Mouse (Mus musculus): ENCODE measurements around the gene Camk2d. TPM values are rescaled to one million over a fixed set of nuclear protein-coding genes. Genes with fewer than 3 reads are reported as not detected.

Gene Camk2d
- total RNA-seq, 4 experiments from 2014 or later = 49.9 to 62.3 (median 62.0) TPM

DNA sequence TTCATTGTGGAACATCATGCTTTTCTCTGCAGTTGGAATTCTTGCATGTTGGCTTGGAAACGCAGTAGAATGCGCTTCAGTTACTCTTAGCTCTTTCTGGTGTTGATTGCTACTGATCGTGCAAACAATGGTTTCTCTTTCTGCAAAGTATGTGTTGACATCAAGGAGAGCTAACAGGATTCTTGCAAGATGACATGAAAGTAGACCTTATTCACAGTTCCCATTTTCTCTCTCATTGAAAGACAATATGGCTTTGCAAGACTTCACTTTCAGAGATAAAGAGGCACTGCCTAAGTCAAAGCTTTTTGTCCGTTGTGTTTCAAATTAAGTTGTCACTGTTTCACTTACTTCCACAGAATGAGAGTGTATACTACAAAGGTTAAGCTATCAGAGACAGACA lies 210.0 kb downstream of the Camk2d start:
- no peak for DNase-seq (ENCODE audit: low spot score in 2 of 2)

DNA sequence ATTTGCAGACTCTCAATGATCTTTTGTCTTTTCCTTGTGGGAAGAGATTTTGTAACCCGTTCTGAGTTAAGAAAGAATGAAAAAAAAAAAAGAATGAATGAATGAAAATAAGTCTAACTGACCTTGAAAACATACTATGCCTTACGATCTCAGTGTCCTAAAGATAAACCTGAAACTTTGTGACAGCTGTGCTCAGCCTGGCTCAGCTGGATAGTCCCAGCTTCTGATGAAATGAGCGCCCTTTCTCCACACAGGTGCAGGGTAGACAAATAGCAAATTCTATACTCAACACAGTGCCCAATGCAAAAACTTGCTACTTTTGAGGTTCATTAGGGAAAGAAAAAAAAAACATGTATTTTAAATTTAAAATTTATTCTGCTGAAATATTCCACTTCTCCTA lies 213.8 kb downstream of the Camk2d start:
- no peak for DNase-seq (ENCODE audit: low spot score in 2 of 2)

DNA sequence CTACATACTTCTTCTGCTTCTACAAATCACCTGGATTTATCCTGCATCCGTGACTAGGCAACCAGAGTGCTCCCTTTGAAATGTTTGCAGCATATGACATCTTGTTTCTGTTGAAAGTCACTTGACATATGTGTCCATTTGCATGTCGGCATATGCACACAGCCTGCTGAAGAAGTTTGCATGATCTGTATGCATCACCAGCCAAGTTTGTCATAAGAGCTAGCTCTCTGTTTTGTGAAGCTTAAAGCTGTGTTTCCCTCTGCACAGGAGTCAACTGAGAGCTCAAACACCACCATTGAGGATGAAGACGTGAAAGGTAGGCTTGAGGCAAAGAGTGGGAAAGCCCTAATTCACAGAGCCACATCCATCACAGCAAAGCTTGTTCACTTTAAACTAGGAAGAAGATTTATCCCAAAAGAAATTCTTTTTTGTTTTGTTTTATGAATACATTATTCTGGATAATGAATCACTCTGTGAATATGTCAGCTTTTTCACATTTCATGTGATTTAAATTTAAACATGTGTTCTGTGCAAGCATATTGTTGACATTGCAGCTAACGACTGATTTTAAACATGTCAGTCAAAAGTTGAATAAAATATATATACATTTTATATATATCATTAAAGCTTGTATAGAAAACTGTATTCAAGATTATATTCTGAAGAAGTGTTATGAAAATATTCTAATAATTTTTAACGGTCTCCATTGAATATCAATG lies 214.4 kb downstream of the Camk2d start:
- no peak for DNase-seq (ENCODE audit: low spot score in 2 of 2)

DNA sequence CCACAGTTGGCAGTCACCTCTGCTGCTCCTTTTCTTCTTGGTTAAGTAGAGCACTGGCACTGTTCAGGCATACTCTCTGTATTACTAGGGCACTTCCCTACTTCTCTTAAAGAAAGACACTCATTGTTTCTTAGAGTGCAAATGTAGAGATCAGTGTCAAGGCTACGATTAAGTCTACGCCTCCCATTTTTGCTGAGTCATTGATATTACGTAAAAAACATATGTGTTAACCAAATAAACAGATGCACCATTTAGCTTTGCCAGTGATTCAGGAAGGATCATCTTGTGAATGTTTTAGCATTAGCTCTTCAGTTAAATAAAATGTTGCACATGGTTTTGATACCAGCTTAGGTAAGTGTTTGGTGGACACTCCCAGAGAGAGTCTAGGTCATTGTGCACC lies 215.5 kb downstream of the Camk2d start:
- no peak for DNase-seq (ENCODE audit: low spot score in 2 of 2)

GRCm38 (mm10) chr3:126822374-126822773 lies 226.3 kb downstream of the Camk2d start:
- no peak for DNase-seq (ENCODE audit: low spot score in 2 of 2)

- no peak for DNase-seq (ENCODE audit: low spot score in 2 of 2)
Observed at GRCm38 (mm10) chr3:126824930-126825329, 228.8 kb downstream of the Camk2d start.

GRCm38 (mm10) chr3:126826172-126826571 lies 230.1 kb downstream of the Camk2d start:
- DNase-seq (ENCODE audit: low spot score in 2 of 2) = no peak

- no peak for DNase-seq (ENCODE audit: low spot score in 2 of 2)
Observed at GRCm38 (mm10) chr3:126827900-126828299, 231.8 kb downstream of the Camk2d start.

GRCm38 (mm10) chr3:126829817-126830216 lies 233.7 kb downstream of the Camk2d start:
- DNase-seq (ENCODE audit: low spot score in 2 of 2) = no peak

DNA sequence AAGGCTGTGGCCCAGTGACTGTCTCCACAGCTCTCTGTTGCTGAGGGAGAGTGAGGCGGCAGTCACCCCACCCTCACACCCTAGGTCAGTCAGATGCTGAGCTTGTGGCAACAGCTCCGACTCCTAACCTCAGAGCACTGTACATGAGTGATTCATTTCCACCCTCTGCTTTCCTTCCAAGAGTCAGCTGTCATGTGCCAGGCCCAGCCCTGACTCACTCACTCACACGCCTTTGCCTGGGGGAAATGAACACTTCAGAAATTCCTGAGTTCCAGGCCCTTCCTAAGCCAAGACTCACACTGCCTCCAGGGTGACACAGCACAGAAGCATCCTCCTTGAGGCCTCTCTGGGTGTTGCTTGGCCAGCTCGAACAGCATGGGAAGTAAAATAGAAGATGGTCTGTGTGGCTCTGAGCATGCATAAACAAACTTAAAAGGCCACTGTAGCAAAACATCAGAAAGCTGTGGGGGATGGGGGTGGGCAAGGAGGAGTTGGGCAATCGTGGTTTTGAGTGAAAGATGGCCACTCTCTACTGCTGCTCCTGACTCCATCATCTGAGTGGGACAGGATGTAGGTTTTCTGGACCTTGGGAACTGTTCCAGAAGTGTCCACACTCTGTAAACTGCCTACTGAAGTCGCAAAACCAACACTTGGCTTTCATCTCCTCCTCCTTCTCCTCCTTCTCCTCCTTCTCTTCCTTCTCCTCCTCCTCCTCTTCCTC lies 235.5 kb downstream of the Camk2d start:
- DNase-seq (ENCODE audit: low spot score in 2 of 2) = peak; percentile 37 to 62

- DNase-seq (ENCODE audit: low spot score in 2 of 2) = no peak
Observed at GRCm38 (mm10) chr3:126834641-126835167, 238.6 kb downstream of the Camk2d start.

- no peak for DNase-seq (ENCODE audit: low spot score in 2 of 2)
Observed at GRCm38 (mm10) chr3:126842780-126843179, 246.7 kb downstream of the Camk2d start.

DNA sequence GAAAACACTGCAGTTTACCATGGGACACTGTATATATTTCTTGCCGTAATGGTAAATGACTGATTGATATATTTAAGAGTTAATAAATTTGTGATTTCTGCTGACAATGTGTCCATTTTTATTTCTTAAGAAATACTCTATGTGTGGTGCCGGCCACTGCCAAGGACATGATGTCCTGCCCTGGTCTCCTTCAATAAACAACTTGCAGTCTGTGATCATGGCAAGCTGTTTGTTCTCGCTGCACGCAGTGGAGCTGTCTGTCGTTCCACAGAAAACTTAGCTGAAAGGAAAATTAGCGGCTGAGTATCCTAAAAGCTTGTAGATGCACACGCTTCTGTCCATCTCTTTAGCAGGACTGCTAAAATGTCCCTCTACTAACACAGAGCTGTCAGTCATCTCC lies 248.7 kb downstream of the Camk2d start:
- no peak for DNase-seq (ENCODE audit: low spot score in 2 of 2)

DNA sequence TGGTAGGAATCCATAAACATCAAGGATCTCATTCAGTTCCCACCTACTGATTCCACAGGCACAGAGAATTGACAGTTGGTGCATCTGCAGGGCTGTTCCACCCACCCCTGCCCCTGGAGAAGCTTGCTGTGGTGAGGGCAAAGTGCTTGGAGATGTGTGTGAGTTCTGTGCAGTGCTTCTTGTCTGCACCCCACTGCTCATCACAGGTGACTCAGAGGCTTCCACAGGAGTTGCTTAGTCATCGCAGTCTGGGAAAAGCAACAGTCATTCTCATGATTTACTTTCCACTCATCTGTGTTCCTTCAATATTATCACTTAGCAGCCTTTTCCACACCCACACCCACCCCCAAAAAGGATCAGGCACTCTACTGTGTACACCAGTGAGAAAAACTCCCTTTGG lies 252.0 kb downstream of the Camk2d start:
- no peak for DNase-seq (ENCODE audit: low spot score in 2 of 2)

- DNase-seq (ENCODE audit: low spot score in 2 of 2) = no peak
Observed at GRCm38 (mm10) chr3:126860442-126860841, 264.3 kb downstream of the Camk2d start.

GRCm38 (mm10) chr3:126869561-126869960 lies 273.5 kb downstream of the Camk2d start:
- no peak for DNase-seq (ENCODE audit: low spot score in 2 of 2)

DNA sequence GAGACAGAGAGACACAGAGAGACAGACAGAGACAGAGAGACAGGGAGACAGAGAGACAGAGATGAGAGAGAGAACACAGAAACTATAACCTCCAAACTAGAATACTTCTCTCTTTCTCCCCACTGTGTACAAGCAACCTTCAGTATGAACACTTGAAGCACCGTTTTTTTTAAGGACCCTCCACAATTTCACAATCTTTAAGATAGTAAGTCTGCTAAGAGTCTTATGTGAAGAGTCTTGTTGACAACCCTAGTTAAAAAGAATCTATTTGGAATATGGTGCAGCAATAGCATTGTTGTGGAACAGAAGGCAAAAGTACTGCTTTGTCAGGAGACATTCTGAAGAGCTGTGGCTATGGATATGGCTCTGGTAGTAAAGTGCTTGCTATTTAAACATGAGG lies 274.6 kb downstream of the Camk2d start:
- DNase-seq (ENCODE audit: low spot score in 2 of 2) = no peak

- no peak for DNase-seq (ENCODE audit: low spot score in 2 of 2)
Observed at GRCm38 (mm10) chr3:126878233-126878632, 282.1 kb downstream of the Camk2d start.

DNA sequence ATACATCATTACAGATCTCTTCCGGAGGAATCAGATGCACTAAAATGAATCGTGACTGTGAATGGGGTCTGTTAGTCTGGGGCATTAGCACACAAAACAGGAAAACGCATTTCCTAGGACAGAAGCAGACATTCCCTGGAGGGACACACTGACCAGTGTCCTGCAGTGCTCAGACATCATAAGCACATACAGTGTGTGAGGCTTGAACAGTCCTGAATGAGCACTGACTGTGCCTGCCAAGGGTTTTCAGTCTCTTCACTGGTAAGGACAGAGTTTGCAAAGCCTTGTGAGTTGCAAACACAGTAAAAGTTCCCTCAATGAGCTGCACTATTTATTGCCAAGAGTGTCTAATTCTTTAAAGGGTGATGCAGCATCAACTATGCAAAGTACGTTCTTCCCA lies 290.0 kb downstream of the Camk2d start:
- DNase-seq (ENCODE audit: low spot score in 2 of 2) = no peak

DNA sequence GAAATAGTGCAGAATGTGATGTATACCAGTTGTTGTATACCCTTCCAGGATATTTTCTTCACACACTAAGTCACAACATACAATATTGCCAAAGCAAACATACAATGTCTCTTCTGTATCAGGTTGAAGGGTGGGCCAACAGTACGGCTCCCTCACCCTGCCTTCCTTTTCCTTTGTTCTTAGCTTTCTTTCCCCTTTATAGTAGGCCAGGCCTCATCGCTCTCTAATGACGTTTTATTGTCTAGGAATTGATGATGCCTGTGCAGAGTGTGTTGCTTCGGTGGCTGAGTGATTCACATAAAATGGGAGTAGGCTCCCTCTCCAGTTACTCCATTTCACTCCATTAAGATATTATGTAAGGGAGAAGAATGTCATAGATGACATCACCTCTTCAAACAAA lies 290.5 kb downstream of the Camk2d start:
- no peak for DNase-seq (ENCODE audit: low spot score in 2 of 2)
